Mouse (Mus musculus): ENCODE results near the gene Slamf1. TPM values are rescaled to one million over a fixed set of nuclear protein-coding genes. Genes with fewer than 3 reads are reported as not detected.
A peak's percentile ranks its signal among the peaks of the same experiment; 100 is the strongest.
"Not testable (repeated sequence)": the region's sequence is repeated elsewhere in the genome, so short reads cannot be mapped to it uniquely, and the experiment has no call there.

Gene Slamf1
- total RNA-seq, 2 experiments from 2014 or later = 0.10 TPM

- Histone ChIP-seq H3K27ac (no peak overlapping the region), H3K4me3 (no peak overlapping the region)
- no peak for DNase-seq (ENCODE audit: low spot score in 2 of 2)
- TF ChIP-seq CTCF (conservative IDR thresholded peaks at IDR 0.05) = no peak
Observed at GRCm38 (mm10) chr1:171782287-171782915, 15.5 kb downstream of the Slamf1 start.

GRCm38 (mm10) chr1:171785871-171786270, 18.9 kb downstream of the Slamf1 start:
- Histone ChIP-seq H3K4me3 (no peak overlapping the region), H3K27ac (no peak overlapping the region)
- no peak for DNase-seq (ENCODE audit: low spot score in 2 of 2)
- TF ChIP-seq CTCF (conservative IDR thresholded peaks at IDR 0.05) = no peak

DNA sequence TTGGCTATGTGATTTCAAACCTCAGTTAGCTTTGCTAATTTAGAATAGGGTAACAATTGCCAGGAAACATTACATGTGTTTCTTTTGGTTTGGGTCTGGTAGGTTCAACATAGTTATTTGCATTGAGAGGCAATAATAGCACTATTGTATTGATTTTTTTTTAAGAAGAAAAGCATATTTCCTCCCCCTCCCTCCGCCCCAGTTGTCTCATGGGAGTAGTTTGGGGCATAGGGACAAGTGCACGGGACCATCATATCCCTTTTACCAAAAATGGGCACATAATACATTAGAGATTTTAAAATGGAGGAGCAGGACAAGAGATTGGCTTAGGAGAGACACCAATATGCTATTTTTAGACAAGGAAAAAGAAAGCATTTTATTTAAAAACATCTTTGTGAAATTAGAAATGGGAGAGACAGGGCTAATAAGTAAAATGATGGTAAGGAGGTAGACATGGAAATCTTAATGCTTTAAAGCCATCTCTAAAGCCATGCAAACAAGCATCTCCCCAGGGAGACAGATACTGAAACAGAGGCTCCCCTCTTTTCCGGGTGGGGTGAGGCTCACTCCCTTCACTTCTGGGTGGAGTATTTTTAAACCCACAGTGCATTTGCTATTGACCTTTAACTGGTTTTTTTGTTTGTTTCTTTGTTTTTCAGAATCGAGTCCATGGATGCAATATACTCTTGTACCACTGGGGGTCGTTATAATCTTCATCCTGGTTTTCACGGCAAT, 20.5 kb downstream of the Slamf1 start:
- H3K27ac ChIP-seq = peak overlapping the region; percentile 73
- H3K4me3 ChIP-seq = no peak overlapping the region

GRCm38 (mm10) chr1:171788461-171789283, 21.7 kb downstream of the Slamf1 start:
- TF ChIP-seq CTCF (conservative IDR thresholded peaks at IDR 0.05) = no peak
- Histone ChIP-seq H3K4me3 (no peak overlapping the region), H3K27ac (peak overlapping the region; percentile 73)
- DNase-seq (ENCODE audit: low spot score in 2 of 2) = peak; percentile 18 to 27

More for the DNA sequence above, 20.5 kb downstream of the Slamf1 start:
- peak; percentile 47 for TF ChIP-seq CTCF (conservative IDR thresholded peaks at IDR 0.05)
- DNase-seq (ENCODE audit: low spot score in 2 of 2) = no peak

GRCm38 (mm10) chr1:171789407-171789806, 22.5 kb downstream of the Slamf1 start:
- Histone ChIP-seq H3K4me3 (no peak overlapping the region), H3K27ac (peak overlapping the region; percentile 73; the same call in 1 of the 2 replicates)
- no peak for TF ChIP-seq CTCF (conservative IDR thresholded peaks at IDR 0.05)
- DNase-seq (ENCODE audit: low spot score in 2 of 2) = no peak

DNA sequence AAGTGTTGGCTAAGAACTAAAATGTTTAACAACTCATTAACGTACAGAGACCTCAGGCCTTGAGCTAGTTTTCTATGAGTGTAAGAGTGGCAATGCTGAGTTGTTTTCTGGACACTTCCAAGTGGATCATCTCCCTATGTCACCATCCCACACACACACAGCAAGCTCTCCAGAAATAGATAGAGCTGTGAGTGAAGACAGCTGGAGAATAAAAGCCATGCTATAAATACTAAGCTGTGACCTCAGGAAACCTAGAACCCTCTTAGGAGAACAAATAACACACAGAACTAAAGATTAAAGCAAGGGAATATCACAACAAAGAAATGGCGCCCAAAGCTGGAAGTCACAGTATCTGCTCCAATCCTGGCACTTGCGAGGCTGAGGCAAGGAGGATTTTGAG, 24.6 kb downstream of the Slamf1 start:
- Histone ChIP-seq H3K4me3 (no peak overlapping the region), H3K27ac (peak overlapping the region; percentile 15; the same call in 1 of the 2 replicates)
- no peak for DNase-seq (ENCODE audit: low spot score in 2 of 2)
- no peak for TF ChIP-seq CTCF (conservative IDR thresholded peaks at IDR 0.05)

GRCm38 (mm10) chr1:171796185-171796584, 29.3 kb downstream of the Slamf1 start:
- DNase-seq (ENCODE audit: low spot score in 2 of 2) = no peak
- Histone ChIP-seq H3K4me3 (no peak overlapping the region), H3K27ac (no peak overlapping the region)
- TF ChIP-seq CTCF (conservative IDR thresholded peaks at IDR 0.05) = no peak

DNA sequence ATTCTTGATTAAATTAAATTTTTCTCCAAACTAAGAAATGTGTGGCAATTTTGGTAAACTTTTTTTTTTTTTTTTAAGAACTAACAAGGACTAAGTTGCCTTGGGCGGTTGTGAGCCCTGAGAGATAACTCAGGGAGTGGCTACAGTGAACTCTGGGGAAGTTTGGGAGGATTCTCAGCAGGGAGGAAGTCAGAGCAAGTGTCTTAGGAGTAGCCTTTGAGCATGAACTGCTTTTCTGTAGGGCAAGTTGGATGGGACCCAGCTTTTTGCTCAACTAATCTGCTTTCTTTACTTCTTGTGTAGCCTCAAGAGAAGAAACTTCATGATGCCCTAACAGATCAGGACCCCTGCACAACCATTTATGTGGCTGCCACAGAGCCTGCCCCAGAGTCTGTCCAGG, 30.9 kb downstream of the Slamf1 start:
- Histone ChIP-seq H3K27ac (no peak overlapping the region), H3K4me3 (no peak overlapping the region)
- TF ChIP-seq CTCF (conservative IDR thresholded peaks at IDR 0.05) = no peak
- DNase-seq (ENCODE audit: low spot score in 2 of 2) = no peak

DNA sequence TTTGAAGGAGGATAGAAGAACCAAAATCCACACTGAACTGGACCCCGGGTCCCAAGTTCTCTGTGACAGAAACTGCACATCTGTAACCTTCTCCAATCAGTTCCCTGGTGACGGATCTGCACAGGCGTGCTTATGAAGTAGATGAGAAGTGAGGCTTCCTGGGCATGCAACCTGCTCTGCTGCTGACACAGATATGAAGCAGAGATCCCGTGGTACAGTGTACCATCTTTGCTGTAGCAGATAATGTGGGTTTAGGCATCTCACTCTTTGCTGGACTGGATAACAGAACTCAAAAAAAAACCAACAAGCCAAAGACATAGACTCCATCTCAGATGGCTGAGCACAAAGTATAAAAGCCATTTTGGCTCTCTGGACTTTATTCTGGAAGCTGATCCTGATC, 32.7 kb downstream of the Slamf1 start:
- no peak for DNase-seq (ENCODE audit: low spot score in 2 of 2)
- no peak overlapping the region for H3K27ac ChIP-seq
- H3K4me3 ChIP-seq = no peak overlapping the region
- TF ChIP-seq CTCF (conservative IDR thresholded peaks at IDR 0.05) = no peak

DNA sequence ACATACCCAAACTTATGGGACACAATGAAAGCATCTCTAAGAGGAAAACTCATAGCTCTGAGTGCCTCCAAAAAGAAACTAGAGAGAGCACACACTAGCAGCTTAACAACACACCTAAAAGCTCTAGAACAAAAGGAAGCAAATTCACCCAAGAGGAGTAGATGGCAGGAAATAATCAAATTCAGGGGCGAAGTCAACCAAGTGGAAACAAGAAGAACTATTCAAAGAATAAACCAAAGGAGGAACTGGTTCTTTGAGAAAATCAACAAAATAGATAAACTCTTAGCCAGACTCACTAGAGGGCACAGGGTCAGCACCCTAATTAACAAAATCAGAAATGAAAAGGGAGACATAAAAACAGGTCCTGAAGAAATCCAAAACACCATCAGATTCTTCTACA, 44.1 kb downstream of the Slamf1 start:
- H3K27ac ChIP-seq; H3K4me3 ChIP-seq; DNase-seq (ENCODE audit: low spot score in 2 of 2): not testable (repeated sequence)

- H3K4me3 ChIP-seq = no peak overlapping the region
- peak; percentile 94 for TF ChIP-seq CTCF (conservative IDR thresholded peaks at IDR 0.05)
- DNase-seq (ENCODE audit: low spot score in 2 of 2) = peak; percentile 33 to 52
- no peak overlapping the region for H3K27ac ChIP-seq
Observed at GRCm38 (mm10) chr1:171815545-171816439, 48.9 kb downstream of the Slamf1 start.

DNA sequence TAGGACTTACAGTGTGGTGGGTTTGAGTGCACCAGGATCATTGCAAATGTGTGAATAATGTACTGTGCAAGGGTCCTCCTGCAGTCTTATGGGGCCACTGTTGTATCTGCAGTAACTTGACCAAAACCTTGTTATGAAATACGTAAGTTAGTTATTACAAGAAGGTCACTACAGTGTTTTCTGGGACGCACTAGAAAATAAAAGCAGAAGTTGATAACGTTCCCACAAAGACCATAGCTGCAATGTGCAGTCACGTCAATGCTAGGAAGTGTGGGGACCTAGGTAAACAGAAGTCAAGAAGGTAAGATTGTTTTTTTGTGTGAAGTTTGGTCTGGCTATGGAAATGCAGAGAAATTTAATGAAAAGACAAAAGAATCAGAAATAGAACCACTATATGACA, 50.1 kb downstream of the Slamf1 start:
- H3K4me3 ChIP-seq = no peak overlapping the region
- DNase-seq (ENCODE audit: low spot score in 2 of 2) = no peak

More for the DNA sequence above, 50.1 kb downstream of the Slamf1 start:
- no peak for TF ChIP-seq CTCF (conservative IDR thresholded peaks at IDR 0.05)
- H3K27ac ChIP-seq = no peak overlapping the region
